Mouse (Mus musculus) CH12.LX (cell line): Measurements from ENCODE around the gene Kcng3.

ENCODE experiments used
- CTCF ChIP-seq, 2 experiments: IDR thresholded peaks in 1 of 2; conservative IDR thresholded peaks in 1 of 2; 2 replicates each; pipeline ENCODE4 v1.5.1; 2011 to 2012; ENCODE audit warnings: low read depth in 2 of 2, low read length in 2 of 2, improper control_type of control experiment in 1 of 2, inconsistent platforms in 1 of 2, mild to moderate bottlenecking in 1 of 2, moderate library complexity in 1 of 2
- MAX ChIP-seq: IDR thresholded peaks from 2 replicates; pipeline ENCODE4 v1.6.1; 2011; ENCODE audit warnings: low read length, improper control_type of control experiment
- TCF12 ChIP-seq: IDR thresholded peaks from 2 replicates; pipeline ENCODE4 v1.6.1; 2014; ENCODE audit warnings: low read depth, mild to moderate bottlenecking, inconsistent platforms, low read length, improper control_type of control experiment
- USF2 ChIP-seq: conservative IDR thresholded peaks from 2 replicates; pipeline ENCODE4 v1.6.1; 2011; ENCODE audit warnings: low read depth, low read length, improper control_type of control experiment

DNA sequence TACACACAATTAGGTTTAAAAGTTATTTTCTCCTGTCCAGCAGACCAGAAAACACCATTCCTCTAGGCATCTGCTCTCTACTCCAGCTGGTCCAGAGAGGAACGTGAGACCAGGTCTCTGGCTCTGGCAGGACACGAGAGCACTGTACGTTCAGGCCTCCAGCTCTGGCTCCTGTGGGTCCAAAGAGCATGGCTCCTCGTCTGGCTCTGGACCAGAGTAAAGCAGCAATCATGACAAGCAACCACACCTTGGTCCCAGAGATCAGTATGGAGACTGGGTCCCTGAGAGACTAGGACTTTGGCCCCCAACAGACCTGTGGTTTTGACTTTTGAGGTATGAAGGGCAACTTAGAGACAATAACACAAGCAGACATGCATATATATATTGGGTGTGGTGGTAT, 41.0 kb upstream of the Kcng3 start:
- no peak for TF ChIP-seq TCF12
- TF ChIP-seq MAX, result no peak
- TF ChIP-seq CTCF (conservative IDR thresholded peaks at IDR 0.05 in 1 of 2, IDR thresholded peaks at IDR 0.05 in 1 of 2; ENCODE audit: low read depth in 2 of 2, low read length in 2 of 2), result no peak
- no peak for TF ChIP-seq USF2
